Mouse (Mus musculus) ES-Bruce4 (cell line): ENCODE measurements around the gene Enpp6.

Source experiments
- CTCF ChIP-seq: IDR thresholded peaks from one replicate; pipeline ENCODE4 v1.8.1; 2011; ENCODE audit warnings: low read depth, low read length
- POLR2A ChIP-seq: IDR thresholded peaks from one replicate; pipeline ENCODE4 v1.8.1; 2011; ENCODE audit warnings: low read length; ENCODE audit not compliant: insufficient read depth

DNA sequence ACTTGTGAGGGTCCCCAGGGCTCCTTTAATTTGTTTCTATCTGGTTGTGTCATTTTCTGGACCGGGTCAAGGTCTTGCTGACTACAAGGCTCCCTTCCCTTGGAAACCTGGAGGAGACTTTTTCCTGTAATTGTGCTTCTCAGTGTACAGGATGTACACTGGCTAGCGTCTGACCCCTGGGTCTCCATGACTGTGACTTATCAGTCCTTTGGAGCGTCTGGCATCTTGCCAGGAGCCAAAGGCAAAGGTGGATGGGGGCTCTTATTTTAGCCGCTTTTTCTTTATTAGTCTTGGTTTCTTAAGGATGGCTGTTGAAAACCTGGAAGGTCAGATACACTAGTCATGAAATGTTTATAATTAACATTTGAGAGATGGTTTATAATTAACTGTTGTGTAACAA, 3.9 kb upstream of the Enpp6 start:
- TF ChIP-seq CTCF (no peak), POLR2A (no peak)
